Mouse (Mus musculus) thymus, postnatal 4 days (tissue): Measurements from ENCODE around the gene Lefty2.

Source experiments
- DNase-seq: peaks from one replicate; pipeline ENCODE4 v3.0.0; 2021

Gene Lefty2

DNA sequence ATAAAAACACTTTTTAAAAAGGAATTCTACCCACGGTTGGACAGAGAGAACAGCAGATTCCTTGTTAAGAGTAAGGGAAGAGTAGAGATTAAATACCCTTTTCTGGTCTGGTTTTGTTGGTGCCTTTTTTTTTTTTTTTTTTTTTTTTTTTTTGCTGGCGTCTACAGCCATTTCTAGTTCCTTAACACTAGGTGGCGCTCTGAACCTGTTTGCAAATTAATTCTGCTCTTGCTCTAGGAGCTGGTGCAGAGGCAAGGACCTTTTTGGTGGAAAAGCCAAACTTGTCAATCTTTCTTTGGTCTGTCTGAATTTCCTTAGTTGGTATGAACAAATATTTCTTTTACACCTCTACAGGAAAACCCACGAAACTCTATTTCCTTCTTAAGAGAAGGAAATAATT is 8.2 kb downstream of the Lefty2 start:
- DNase-seq, result no peak

DNA sequence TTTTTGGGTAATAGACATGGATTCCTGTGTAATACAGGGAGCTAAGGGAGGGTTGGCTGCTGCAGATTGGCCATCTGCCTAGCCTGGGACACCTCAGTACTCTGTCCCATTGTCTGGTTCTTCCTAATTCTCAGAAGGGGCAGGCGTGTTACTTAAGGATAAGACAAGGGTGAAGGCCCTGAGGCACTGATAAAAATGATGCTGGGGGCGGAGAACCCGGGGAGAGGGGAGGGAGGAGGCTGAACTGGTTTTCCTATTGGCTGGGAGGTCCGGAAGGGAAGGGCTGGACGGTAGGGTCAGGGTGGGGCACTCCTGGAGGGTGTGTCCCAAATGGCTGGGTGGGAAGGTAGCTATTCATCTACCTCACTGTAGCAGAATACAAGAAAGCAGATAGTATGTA is 10.0 kb downstream of the Lefty2 start:
- no peak for DNase-seq

DNA sequence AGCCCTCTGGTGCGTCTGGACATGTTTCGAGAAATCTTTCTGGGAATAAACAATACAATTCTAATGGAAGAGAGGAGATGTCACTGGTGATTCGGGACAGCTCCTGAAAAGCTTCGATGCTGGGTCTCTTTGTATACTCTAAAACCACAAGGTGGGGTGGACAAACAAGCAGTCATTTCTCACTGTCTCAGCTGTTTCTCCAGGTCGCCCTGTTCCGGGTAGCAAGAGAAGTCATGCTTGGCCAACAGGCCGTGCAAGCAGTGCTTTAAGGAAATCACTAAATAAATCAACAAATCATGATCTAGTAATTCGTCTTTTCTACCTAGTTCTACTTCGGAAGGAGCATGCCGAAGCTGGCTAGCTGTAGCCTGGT is 10.7 kb downstream of the Lefty2 start:
- DNase-seq, result no peak

DNA sequence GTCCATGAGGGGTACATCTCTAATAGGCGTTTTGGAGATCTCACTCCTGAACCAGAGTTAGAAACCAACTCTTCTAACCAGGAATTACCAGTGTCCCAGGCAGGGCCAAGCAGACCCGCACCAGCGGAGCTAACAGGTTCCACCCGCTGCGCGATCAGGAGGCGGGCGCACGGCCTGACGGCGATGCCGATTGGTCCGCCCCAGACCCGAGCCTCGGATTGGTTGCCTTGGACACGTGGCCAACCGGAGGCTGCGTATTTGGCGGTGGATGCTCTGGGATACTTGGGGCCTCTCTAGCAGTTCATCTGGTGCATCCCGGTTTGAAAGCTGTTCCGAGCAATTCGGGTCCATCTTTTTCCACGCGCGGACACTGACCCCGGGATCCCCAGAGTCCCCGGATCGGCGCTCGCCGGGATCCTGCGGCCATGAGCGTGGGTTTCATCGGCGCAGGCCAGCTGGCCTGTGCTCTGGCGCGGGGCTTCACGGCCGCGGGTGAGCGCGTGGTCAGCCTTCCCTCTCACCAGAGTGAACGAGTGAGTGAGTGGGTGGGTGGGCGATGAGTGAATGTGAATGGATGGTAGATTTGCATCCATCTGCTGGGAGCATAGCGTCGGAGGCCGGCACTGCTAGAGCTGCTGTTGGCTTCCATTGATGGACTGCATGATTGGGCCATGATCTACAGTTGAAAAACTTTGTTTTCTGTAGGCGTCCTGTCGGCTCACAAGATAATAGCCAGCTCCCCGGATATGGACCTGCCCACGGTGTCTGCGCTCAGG is 11.3 kb downstream of the Lefty2 start, which contains the start of gene Pycr2:
Gene Pycr2, plus strand, starts transcription at position 255 of the 776 bp plus-strand sequence.
- DNase-seq, result peak; percentile 95

DNA sequence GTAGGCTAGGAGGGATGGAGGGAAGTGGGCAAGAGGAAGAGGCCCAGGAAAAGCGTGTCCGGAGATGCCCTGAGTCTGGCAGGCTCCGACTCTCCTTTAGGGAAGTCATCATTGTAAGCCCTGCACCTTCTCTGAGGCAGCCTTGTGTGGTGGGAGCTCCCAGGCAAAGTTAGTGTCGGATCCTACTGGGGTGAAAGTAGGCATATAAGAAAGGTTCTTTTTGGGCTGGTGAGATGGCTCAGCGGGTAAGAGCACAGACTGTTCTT is 11.8 kb downstream of the Lefty2 start:
- peak; percentile 29 for DNase-seq

DNA sequence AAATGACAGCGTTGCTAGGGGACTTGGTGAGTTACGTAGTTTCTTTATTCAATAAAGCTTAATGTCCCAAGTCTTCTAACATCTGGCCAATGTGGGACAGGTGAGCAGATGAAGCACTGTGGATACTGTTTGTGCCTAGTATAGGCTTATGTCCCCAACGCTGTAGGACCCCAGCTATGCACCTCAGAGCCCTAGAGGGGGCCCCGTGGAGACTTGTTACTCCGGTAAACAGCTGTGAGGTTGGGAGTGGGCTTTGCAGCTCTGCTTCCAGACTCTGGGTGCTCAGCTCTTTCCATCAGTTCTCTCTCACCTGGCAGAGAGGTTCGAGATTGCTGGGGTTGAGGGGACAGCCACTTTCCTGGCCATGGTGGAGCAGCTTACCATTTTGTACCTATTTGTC is 12.4 kb downstream of the Lefty2 start:
- peak; percentile 60 for DNase-seq

DNA sequence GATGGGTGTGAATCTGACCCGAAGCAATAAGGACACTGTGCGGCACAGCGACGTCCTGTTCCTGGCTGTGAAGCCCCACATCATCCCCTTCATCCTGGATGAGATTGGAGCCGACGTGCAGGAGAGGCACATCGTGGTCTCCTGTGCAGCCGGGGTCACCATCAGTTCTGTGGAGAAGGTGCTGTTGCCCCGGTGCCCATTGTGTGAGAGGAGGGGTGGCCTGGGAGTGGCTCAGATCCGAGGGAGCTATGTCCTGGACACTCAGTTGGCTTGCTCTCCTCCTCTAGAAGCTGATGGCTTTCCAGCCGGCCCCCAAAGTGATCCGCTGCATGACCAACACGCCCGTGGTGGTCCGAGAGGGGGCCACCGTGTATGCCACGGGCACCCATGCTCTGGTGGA is 13.0 kb downstream of the Lefty2 start:
- DNase-seq, result peak; percentile 48

DNA sequence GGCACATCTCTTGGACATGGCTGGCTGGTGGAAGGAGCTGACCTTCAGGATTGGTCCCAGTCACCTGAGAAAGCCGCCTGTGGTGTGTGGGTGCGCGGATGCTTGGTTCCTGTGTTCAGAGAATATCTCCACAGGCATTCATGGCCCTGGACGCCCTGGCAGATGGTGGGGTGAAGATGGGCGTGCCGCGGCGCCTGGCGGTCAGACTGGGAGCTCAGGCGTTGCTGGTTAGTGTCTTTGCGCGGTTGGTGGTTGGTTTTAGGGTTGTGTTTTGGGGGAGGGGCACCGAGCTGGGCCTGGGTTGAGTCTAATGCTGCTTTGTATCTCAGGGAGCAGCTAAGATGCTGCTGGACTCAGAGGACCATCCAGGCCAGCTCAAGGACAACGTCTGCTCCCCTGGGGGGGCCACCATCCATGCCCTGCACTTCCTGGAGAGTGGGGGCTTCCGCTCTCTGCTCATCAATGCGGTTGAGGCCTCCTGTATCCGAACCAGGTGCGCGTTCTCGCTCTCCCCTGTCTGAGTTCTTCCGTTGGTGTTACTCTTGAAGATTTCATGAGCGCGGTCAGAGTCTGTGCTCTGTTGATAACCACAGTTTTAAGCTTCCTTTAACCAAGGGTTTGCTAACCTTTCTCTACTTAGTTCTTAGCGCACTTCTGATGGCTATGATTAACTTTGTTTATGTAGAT is 13.7 kb downstream of the Lefty2 start:
- DNase-seq, result peak; percentile 65

DNA sequence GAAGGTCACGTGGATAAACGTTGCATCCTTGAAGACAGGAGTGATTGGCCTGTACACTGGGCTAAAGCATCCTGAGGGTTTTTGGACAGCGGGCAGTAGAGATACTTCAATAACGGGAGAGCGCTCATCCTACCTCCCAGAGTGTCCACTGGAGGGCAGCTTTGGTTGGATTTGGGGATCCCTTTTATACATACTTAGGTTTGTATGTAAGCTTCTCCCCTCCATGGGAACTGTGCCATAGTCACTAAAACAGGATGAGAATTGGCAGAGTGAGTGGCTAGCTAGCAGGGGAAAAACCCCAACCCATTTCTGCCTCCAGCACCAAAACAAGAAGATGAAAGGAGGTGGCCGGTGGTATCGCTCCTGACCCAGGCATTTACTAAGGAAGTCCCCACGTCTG is 18.2 kb downstream of the Lefty2 start:
- DNase-seq, result no peak

DNA sequence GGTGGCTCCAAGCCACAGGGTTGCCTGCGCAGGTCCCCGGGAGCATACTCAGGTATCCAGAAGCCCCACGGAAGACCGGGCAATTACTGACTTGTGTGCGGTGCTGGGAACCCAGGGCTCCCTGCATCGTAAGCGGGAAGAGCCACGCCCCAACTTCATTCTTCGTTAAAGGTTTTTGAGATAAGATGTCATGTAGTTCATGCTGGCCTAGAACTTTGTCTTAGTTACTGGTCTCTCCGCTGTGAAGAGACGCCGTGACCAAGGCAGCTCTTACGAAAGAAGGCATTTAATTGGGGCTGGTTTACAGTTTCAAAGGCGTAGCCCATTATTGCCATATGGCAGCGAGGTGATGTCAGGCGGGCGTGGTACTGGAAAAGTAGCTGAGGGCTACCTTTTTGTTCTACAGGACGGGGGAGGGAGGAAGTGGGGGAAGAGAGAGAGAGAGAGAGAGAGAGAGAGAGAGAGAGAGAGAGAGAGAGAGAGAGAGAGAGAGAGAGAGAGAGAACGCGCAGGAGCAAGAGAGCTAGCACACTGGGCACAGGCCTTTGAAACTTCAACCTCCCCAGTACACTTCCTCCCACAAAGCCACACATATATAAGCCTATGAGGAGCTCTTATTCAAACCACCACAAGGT is 18.9 kb downstream of the Lefty2 start:
- peak; percentile 54 for DNase-seq

DNA sequence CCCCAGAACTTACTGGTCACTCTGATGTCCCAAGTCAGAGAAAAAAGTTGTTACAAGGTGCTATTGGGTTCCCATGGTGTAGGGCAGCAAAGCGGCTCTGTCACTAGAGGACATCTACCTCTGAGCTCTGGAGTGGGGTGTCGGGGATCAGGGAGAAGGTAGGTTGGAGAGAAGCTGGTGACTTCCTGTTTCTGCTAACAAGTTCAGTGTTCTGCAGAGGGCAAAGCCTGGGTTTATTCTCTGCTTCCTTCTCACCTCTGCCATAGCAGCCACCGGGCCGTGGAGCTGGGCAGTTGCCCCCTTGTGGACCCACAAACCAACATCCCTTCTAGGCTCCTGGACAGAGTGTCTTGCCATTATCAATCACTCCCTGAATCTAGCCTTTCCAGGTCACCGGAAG is 19.9 kb downstream of the Lefty2 start:
- peak; percentile 51 for DNase-seq

DNA sequence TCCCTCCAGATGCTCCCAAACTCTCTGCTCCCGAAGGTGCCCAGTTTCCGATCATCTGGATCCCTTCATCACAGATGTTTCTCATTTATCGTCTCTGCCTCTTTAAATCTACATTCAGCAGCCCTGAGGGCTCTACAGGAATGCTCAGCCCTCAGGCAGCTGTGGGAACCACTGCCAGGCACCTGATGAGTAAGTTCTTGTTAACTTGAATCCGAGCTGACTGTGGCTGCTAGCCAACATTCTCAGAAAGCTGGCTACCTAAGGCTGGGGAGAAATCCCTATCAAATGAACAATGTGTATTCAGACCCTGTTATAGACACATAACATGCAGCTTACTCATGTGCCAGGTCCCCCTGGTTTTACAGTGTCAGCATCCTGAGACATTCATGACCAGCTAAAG is 20.9 kb downstream of the Lefty2 start:
- no peak for DNase-seq

DNA sequence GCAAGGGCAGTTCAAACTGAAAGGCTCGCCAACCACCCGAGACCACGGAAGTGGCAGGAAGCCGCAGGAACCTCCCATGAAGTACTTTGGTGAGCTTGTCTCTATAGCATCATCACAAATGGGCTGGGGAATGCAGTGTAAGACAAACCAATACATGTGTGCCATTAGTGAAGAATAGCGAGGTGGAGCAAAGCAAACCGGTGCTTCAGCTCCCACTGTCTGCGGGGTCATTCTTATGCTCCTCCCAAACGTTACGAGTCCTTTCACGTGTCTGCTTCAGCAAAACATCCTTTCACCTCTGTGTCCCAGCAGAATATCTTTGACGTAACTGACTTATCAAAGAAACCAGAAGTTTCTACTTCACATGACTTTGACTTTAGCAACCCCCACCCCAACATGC is 23.5 kb downstream of the Lefty2 start:
- peak; percentile 46 for DNase-seq

DNA sequence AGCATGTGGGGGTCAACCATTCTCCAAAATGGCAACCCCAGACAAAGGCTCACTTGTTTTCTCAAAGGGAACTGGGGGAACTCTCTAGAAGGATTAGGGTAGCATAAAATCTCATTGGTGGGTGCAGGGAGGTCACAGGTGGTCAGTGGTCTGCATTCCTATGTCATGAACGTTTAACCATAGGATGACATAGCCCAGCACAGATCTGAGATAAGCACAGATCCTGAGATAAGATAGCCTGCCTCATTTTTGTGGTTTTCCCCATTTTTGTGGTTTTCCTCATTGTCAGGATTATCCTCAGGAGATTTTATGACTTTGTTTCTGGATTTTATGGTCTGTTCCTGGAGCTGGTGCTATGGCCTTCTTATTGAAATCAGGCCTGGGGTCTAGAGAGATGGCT is 24.1 kb downstream of the Lefty2 start:
- no peak for DNase-seq

DNA sequence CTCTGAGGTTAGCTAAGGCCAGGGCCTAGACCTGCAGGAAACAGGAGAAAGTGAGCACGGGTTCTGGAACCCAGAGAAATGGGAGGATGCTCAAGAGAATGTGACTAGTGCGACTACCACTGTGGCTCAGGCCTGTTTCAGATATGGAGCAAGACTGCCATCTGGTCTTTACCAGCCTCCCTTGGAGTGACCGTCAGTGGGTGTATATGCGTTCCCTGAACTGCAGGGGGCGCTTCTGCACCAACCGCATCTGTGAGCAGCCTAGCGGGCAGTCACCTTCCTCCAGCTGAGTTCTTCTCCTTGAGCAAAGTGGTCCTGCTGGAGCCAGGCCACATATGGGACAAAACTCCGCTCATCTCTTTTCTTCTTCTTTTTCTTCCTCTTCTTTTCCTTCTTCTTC is 26.8 kb downstream of the Lefty2 start:
- DNase-seq, result peak; percentile 61

DNA sequence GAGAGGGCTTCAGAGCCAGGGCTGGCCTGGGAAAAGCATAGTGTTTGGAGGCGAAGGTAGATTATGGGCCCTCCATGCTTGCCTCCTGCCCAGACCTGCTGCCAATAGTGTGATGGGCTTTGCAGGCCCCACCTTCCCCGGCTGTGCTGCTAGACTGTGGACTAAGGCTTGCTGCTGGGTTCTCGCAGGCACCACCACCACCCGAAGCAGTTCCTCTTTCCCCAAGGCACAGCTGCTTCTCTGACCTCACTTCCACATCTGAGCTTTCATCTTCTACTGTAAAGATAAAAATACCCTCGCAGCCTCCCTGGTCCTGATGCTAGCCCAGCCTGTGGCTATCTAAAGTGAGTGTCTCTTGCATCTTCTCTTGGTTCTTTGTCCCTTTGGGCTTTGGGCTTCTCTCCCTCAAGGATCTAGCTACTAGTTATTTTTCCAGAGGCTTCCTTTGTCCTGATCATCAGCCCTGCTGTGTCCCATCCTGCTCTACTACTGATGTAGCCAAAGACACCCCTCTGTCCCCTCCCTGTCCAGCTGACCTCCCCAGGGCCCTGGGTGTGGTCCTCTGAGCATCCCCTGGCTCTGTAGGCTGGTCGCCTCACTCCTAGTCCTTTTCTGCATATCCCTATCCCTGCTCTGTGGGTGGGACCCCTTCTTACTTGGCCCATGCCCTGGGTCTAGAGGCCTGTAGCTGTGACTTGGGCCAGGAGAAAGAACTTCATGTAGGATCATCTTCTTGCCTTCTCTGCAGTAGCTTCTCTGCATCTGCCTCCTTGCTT is 29.6 kb downstream of the Lefty2 start:
- peak; percentile 61 for DNase-seq

DNA sequence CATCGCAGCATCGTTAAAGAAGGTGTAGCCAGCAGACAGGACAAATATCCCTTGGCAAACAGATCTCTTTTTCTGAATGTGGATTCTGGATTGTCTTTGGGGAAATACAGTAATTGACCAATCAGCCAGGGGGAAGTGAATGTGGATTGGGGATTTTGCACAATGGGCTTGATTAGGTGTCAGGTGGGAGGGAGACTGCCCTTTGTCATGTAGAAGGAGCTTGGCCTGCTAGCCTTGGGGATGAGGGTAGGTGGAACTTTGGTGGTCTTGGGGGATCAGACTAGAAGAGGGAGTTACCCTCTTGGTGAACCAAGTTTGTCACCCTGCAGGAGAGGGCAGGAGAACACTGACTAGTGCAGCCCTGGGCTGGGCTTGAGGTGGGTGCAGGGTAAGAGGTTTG is 31.8 kb downstream of the Lefty2 start:
- DNase-seq, result no peak

DNA sequence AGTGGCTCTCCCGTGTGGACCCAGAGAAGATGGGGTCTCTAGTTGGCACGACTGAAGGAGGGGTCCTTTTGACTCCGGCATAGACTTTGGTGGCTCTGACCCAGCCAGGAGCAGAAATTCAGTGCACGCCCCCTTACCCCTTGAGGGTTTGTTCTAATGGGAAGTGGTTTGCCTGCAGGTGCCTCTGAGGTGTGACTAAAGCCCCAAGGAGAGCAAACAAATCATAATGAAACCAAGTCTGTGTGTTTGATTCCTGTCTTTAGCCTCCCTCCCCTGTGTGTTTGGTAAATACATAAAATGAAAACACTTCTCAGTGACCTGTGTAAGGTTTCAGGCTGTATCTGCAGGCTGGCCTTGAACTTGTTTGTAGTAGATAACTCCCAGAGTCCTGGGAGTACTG is 33.4 kb downstream of the Lefty2 start:
- DNase-seq, result no peak

DNA sequence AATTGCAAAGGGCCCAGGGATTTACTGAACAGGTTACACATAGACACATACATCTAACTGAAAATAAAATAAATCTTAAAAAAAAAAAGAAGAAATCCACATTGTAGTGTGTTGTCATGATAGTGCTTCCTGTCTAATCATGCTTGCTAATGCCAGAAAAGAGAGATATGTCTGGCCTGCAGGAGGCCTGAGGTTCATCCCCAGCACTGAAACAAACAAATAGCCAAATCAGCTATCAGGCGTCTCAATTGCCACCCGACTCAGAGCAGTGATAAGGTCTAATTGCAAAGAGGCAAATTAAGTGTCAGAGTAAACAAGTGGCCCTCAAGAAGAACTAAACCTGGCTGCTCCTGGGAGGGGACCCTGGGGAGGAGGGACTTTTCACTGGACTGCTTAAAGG is 36.7 kb downstream of the Lefty2 start:
- no peak for DNase-seq

DNA sequence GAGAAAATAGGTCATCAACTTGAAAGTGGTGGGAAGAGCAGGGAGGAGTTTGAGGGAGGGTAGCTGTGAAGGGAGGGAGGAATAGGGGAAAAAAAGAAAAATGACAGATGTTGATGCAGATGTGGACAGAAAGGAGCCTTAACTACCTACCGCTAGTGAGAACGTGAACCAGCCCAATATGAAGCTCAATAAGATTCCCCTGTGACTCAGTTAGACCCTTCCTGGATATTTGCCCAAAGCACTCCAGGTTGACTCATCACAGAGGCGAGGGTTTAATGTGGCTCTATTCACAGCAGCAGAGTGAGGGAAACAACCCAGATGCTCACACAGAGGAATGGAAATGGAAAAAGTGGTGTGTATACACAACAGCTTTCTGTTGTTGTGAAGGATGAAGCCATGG is 38.2 kb downstream of the Lefty2 start:
- no peak for DNase-seq

DNA sequence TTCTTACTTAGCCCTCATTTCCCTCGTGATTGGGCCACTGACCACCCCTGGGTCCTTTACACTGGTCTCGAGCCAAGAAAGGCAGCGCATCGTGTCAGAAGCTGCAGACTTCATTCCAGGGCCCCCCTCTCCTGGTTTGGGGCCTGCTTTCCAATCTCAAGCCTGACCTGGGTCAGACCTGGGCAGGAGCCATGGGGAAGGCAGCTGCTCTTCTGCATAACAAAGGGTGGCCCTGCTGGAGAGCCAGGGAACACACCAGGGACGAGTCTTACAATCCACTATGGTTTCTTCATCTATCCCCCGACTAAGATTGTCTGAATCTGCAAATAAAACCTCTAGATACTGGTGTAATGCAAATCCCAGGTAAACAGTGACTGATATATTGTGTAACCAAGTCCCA is 40.8 kb downstream of the Lefty2 start:
- no peak for DNase-seq

DNA sequence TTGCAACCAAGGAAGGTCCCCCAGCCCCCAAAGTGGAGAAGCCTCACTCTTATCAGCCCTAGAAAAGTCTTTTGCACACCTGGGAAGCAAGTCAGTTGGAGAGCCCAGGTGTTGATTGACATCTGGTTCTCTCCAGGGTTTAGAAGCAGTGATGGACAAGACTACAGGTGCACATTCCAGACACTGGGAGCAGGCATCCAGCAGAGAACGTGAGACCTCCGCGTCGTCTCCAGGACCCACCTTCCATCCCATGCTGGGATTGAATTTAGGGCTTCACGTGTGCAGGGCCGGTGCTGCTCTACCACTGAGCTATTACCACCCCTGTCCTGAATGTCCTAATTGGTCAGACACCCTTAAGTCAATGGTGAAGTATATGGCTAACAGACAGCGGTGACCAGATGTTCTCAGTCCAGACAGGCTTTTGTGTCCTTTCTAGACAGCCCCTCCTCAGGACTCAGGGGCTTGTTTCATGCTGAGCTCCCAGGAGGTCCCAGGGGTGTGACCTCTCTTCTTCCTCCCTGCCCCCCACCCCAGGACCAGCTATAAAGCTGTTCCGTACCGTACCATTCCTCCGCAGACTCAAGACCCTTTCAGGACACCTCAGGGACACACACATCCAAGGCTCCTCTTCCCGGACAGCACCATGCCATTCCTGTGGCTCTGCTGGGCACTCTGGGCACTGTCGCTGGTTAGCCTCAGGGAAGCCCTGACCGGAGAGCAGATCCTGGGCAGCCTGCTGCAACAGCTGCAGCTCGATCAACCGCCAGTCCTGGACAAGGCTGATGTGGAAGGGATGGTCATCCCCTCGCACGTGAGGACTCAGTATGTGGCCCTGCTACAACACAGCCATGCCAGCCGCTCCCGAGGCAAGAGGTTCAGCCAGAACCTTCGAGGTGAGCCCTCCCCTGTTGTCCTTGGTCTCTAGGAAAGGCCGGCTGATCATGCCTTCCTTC is 41.8 kb downstream of the Lefty2 start, which contains the start of gene Lefty1:
Gene Lefty1, plus strand, starts transcription at position 556 of the 953 bp plus-strand sequence.
- DNase-seq, result no peak
